In the genomic region with DNA sequence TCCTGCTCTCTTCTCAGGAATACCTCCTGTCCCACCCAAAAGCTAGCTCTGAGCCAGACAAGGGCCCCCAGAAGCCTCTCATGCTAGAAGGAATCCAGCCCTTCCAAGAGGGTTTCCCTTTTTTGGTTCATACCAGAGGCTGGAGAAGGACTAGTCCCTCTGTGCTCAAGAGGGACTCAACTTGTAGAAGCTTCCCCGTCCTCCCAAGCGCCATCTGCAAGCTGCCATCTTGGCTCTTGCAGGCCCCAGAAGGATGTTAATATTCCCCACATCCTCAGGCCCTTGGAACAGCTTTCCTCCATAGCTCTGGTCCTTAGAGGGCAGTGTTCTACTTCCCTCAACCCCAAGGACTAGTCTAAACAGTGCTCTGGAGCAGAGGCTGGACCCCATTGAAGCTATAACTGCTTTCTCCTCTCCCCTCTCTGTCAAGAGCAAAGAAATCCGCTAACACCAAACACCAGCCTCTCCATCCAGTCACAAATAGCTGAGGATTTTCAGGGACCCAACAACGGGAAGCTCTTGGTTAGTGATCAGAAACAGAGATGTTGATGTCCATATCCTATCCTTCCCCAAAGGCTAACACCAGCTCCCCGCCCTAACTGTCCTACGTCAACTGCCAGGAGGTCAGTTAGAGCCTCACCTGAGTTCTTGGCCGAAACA, we compare ENCODE assay signal across 33 mouse cellular contexts. TPM values are rescaled to one million over a fixed set of nuclear protein-coding genes. Genes with fewer than 3 reads are reported as not detected.
"Had no signal": no experiment of that assay in that cellular context is flagged by ENCODE, and none has a peak within 500 bp of the region (broad histone marks: within the 10 kb centered on the region; RNA-seq: fewer than 3 reads in every experiment).

No protein-coding gene starts in this region.

- ATAC-seq: liver, embryonic 12.5 days; liver, postnatal 0 days; lung, postnatal 0 days; midbrain, embryonic 15.5 days; midbrain, embryonic 16.5 days had no signal

- H3K9ac ChIP-seq: limb, embryonic 12.5 days; limb, embryonic 13.5 days; limb, embryonic 15.5 days; liver, embryonic 12.5 days; liver, embryonic 13.5 days; liver, embryonic 14.5 days; liver, embryonic 15.5 days; liver, postnatal 0 days; lung, embryonic 14.5 days; lung, embryonic 15.5 days; midbrain, embryonic 12.5 days; midbrain, embryonic 15.5 days had no signal

- H3K27ac ChIP-seq: left cerebral cortex, adult 2 months; limb, embryonic 10.5 days; limb, embryonic 12.5 days; limb, embryonic 13.5 days; limb, embryonic 15.5 days; liver, embryonic 12.5 days; liver, embryonic 13.5 days; liver, embryonic 14.5 days; liver, embryonic 15.5 days; macrophage; midbrain, embryonic 10.5 days; midbrain, embryonic 12.5 days; midbrain, embryonic 15.5 days had no signal

- H3K4me3 ChIP-seq: left cerebral cortex, adult 2 months; limb, embryonic 10.5 days; limb, embryonic 12.5 days; limb, embryonic 13.5 days; limb, embryonic 15.5 days; liver, embryonic 12.5 days; liver, embryonic 13.5 days; liver, embryonic 15.5 days; lung, embryonic 15.5 days; megakaryocyte, embryonic 14.5 days; midbrain, embryonic 10.5 days; midbrain, embryonic 12.5 days; midbrain, embryonic 15.5 days; myocyte had no signal

- H3K4me1 ChIP-seq: liver, embryonic 12.5 days; liver, embryonic 13.5 days; liver, embryonic 15.5 days; midbrain, embryonic 10.5 days; midbrain, embryonic 12.5 days; midbrain, embryonic 15.5 days had no signal

- H3K36me3 ChIP-seq: limb, embryonic 10.5 days; limb, embryonic 12.5 days; limb, embryonic 13.5 days; limb, embryonic 15.5 days; liver, embryonic 12.5 days; liver, embryonic 13.5 days; liver, embryonic 15.5 days; lung, embryonic 15.5 days had no signal

- DNase-seq: left cerebral cortex, postnatal 4 days; liver; liver, embryonic 13.5 days; liver, postnatal 0 days; lung, adult 18-20 months; lung, adult 2 months; lung, embryonic 14.5 days; lung, postnatal 10 days; lung, postnatal 14 days; lung, postnatal 36 days; lung, postnatal 4 days; midbrain, embryonic 14.5 days had no signal

- H3K27me3 ChIP-seq: limb, embryonic 13.5 days; limb, embryonic 15.5 days; liver, embryonic 13.5 days; liver, embryonic 15.5 days; lung, embryonic 15.5 days; midbrain, embryonic 12.5 days; midbrain, embryonic 15.5 days had no signal

- H3K4me2 ChIP-seq: limb, embryonic 12.5 days; limb, embryonic 13.5 days; limb, embryonic 15.5 days; liver, embryonic 11.5 days; liver, embryonic 12.5 days; liver, embryonic 13.5 days; liver, embryonic 15.5 days; lung, embryonic 14.5 days; lung, embryonic 15.5 days; midbrain, embryonic 12.5 days; midbrain, embryonic 15.5 days had no signal

- H3K9me3 ChIP-seq: limb, embryonic 10.5 days; limb, embryonic 12.5 days; limb, embryonic 13.5 days; limb, embryonic 15.5 days; liver, embryonic 12.5 days; liver, embryonic 13.5 days; liver, embryonic 15.5 days; lung, embryonic 15.5 days; megakaryocyte, embryonic 14.5 days; midbrain, embryonic 10.5 days; midbrain, embryonic 12.5 days; midbrain, embryonic 15.5 days had no signal

RNA-seq across cellular contexts. Expression of gene Lhfpl4, which starts 26.7 kb away (rescaled TPM):
- total RNA-seq: liver, adult 2 months; megakaryocyte-erythroid progenitor cell, adult 5-6 weeks; monocyte, adult 5-6 weeks had no signal
- polyA plus RNA-seq: liver, embryonic 14.5 days; liver, postnatal 0 days; macrophage had no signal
